Mouse (Mus musculus) embryonic fibroblast, embryonic 13.5 days (primary cell): ENCODE data around the gene Itgb5. TPM values are rescaled to one million over a fixed set of nuclear protein-coding genes. Genes with fewer than 3 reads are reported as not detected.

ENCODE experiments used
- H3K27ac ChIP-seq: 2 replicates; pipeline ENCODE4 v1.5.1; 2012; ENCODE audit warnings: low read length, control low read depth, inconsistent platforms; ENCODE audit not compliant: insufficient read depth
- H3K4me1 ChIP-seq: 2 replicates; pipeline ENCODE4 v1.6.1; 2011; ENCODE audit warnings: low read length; ENCODE audit not compliant: control insufficient read depth, insufficient read depth
- H3K4me3 ChIP-seq: 2 replicates; pipeline ENCODE4 v1.5.1; 2011; ENCODE audit warnings: mild to moderate bottlenecking, control low read depth, low read length; ENCODE audit not compliant: insufficient read depth
- CTCF ChIP-seq: IDR thresholded peaks from 2 replicates; pipeline ENCODE4 v1.5.1; 2011; ENCODE audit warnings: mild to moderate bottlenecking, control low read depth, low read length, moderate library complexity, borderline replicate concordance; ENCODE audit not compliant: insufficient read depth
- POLR2A ChIP-seq: IDR thresholded peaks from 2 replicates; pipeline ENCODE4 v1.6.1; 2011; ENCODE audit warnings: low read depth, mild to moderate bottlenecking, control low read depth, low read length, moderate library complexity
- polyA plus RNA-seq: library from polyadenylated mRNA; stranded (reverse); fragments of >200 nt; gene quantifications from 2 replicates; pipeline ENCODE4 v1.2.4, GENCODE M21; 2011; ENCODE audit warnings: low read depth; ENCODE audit not compliant: missing spikeins, insufficient read length

The Itgb5 gene
- polyA plus RNA-seq, 1 experiment, result 348 TPM

- H3K27ac ChIP-seq, result no peak overlapping the region
- peaks cover 20% of the 10 kb centered on the region for H3K4me1 ChIP-seq
- no peak overlapping the region for H3K4me3 ChIP-seq
- TF ChIP-seq CTCF (no peak), POLR2A (no peak)
Observed at GRCm38 (mm10) chr16:33895690-33896089, 66.2 kb downstream of the Itgb5 start.

DNA sequence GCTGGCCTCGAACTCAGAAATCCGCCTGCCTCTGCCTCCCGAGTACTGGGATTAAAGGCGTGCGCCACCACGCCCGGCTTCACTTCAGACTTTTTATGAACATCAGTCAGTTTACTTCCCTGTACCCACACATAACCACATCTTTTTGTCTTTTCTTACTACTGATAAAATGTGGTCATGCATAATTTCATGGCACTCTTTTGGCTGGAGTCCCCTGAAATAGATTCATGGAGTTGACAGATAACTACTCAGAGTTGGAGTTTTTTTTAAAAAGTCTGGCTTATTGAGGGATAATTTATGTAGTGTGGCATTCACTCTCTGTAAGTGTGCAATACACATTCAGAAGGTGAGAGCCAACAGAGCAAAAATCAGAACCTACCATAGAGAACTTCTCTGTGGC is 67.3 kb downstream of the Itgb5 start:
- no peak overlapping the region for H3K4me3 ChIP-seq
- TF ChIP-seq CTCF, result no peak
- TF ChIP-seq POLR2A, result no peak
- no peak overlapping the region for H3K27ac ChIP-seq
- peaks cover 15% of the 10 kb centered on the region for H3K4me1 ChIP-seq

DNA sequence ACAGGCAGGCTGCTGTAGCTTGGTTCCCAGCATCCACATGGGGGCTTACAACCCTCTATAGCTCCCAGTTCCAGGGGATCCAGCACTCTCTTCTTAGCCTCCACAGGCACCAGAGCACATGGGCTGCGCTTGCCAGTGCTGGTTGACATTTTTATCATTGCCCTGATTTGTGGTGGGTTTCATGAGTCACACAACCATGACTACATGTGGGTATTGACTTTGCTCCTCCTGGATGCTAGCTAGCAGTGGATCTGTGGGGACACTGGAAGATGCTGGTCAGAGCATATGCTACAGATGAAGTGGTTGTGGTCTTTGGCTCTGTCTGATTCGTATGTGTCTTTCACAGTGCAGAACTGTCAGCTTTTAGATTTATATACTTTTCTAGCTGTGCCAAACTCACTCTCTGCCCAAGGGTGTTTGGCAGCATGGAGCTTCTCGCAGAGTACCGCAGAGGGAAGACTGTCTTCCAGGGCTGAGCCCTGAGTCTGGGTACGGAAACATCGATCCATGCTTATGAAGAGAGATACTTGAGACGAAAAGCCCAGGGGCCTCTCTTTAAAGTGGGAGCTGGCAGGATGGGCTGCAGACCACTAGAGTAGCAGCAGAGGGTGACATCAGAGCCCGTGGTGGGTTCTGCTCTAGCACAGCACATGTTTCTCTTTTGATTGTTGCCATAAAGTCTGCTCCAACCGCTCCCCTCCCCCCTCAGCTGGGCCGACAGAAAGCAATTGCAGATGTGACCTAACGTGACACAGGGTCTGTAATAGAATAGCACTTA is 74.4 kb downstream of the Itgb5 start:
- no peak overlapping the region for H3K4me3 ChIP-seq
- peaks cover 9% of the 10 kb centered on the region for H3K4me1 ChIP-seq
- peak overlapping the region; percentile 44 for H3K27ac ChIP-seq
- TF ChIP-seq POLR2A (no peak), CTCF (no peak)

DNA sequence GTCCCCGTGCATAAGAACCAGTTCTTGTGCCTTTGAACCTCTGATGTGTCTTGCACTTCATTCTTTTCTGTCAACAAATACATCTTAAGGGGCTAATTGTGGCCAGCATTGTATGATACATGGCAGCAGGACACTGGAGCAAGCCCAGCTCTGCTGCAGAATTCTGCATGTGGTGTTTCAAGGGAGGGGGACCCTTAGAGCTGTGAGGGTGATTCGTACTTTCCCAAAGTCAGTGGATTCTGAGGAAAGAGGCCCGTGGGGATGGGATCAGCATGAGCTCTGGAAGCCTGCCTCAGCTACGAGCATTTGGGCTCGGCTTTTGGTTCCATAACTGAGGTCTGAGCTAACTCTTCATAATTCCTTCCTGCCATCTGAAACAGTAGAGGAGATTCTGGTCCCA is 75.1 kb downstream of the Itgb5 start:
- H3K27ac ChIP-seq, result peak overlapping the region; percentile 44; the same call in 1 of the 2 replicates
- TF ChIP-seq POLR2A, result no peak
- no peak for TF ChIP-seq CTCF
- H3K4me3 ChIP-seq, result no peak overlapping the region
- peaks cover 9% of the 10 kb centered on the region for H3K4me1 ChIP-seq

GRCm38 (mm10) chr16:33908239-33908638 is 78.8 kb downstream of the Itgb5 start:
- Histone ChIP-seq H3K4me1 (peaks cover 7% of the 10 kb centered on the region), H3K4me3 (no peak overlapping the region), H3K27ac (no peak overlapping the region)
- TF ChIP-seq POLR2A (no peak), CTCF (no peak)

- Histone ChIP-seq H3K4me3 (no peak overlapping the region), H3K27ac (no peak overlapping the region)
Observed at GRCm38 (mm10) chr16:33914997-33915396, 85.5 kb downstream of the Itgb5 start.

DNA sequence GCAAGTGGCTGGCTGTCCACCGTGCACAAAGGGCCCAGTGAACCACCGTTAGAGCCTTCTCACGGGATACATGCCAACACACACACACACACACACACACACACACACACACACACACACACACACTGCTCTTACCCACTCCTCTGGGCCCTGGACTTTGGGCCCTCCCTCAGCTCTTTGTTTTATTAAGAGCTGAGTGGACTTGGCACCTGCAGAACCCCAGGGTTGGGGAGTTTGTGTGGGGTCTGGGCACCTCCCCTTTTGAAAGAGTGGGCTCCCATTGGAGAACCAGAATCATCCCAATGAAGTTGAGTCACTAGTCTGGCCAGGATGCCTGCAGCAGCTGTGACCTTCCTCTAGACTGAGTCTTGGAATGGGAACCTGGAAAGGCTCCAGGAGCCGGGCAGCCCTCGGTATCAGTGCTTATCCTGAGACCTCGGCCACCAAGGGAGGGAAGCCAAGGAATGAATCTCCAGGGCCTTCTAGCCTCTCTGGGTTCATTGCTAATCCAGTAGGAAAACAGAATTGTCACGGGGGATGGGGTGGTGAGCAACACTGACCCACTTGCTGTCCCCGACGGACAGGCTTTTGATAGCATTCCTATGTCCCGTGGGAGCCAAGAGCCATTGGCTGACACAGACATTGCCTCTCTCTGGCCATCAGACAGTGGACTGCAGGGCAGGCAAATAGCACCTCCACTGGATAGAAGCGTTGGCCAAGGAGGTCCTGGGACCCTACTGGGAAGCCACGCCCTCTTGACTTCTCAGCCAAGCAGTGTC is 87.2 kb downstream of the Itgb5 start:
- no peak overlapping the region for H3K4me3 ChIP-seq
- TF ChIP-seq CTCF (no peak), POLR2A (no peak)
- H3K4me1 ChIP-seq, result peaks cover 22% of the 10 kb centered on the region
- H3K27ac ChIP-seq, result peak overlapping the region; percentile 57

More at GRCm38 (mm10) chr16:33914997-33915396, 85.5 kb downstream of the Itgb5 start:
- 0 out of 2 replicates have a peak, but pooled peaks cover 9% of the 10 kb centered on the region for H3K4me1 ChIP-seq
- no peak for TF ChIP-seq POLR2A
- no peak for TF ChIP-seq CTCF

DNA sequence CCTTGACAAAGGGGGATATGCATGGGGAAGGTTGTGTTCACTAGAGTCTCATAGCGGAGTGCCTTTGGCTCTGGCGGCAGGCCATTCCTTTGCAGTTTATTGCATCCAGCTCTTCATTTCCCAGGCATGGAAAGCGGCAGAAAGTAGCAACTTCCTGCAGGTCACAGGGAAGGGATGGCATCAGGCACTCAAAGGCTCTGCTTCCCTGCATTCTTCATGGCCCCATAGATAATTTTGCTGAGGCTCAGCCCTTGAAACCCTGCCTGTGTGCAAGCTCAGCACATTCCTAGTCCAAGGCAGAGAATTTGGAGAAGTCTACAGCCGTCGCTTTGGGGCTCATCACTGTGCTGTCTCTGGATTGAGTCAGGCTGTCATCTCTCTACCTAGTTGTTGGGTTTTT is 87.9 kb downstream of the Itgb5 start:
- TF ChIP-seq CTCF, result no peak
- no peak for TF ChIP-seq POLR2A
- H3K4me3 ChIP-seq, result no peak overlapping the region
- peaks cover 29% of the 10 kb centered on the region for H3K4me1 ChIP-seq
- peak overlapping the region; percentile 57 for H3K27ac ChIP-seq

DNA sequence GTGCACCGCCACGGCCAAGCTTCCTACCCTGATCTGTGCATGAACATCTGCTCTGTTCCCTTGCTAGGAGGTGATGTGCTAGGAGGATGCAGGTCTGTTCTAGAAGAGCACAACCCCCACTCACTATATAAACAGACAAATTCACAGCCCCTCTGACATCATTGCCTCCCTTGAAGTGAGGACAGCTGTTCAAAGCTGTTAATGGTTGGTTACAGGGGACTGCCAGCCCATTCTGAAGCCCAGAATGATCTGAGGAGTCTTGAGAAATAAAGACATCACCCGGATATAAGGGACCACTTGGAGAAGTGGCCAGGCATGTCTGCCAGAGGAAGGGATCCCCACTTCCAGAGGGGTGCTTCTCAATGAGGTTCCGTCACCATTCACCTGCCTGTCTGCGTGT is 88.5 kb downstream of the Itgb5 start:
- no peak for TF ChIP-seq POLR2A
- no peak for TF ChIP-seq CTCF
- H3K4me1 ChIP-seq, result peaks cover 29% of the 10 kb centered on the region
- H3K4me3 ChIP-seq, result no peak overlapping the region
- H3K27ac ChIP-seq, result no peak overlapping the region

- Histone ChIP-seq H3K4me1 (peaks cover 31% of the 10 kb centered on the region), H3K27ac (peak overlapping the region; percentile 96), H3K4me3 (no peak overlapping the region)
- no peak for TF ChIP-seq CTCF
- no peak for TF ChIP-seq POLR2A
Observed at GRCm38 (mm10) chr16:33921514-33921913, 92.0 kb downstream of the Itgb5 start.
